Mouse (Mus musculus) layer of hippocampus, postnatal 14 days (tissue): ENCODE results near the gene Stk32c. TPM values are rescaled to one million over a fixed set of nuclear protein-coding genes. Genes with fewer than 3 reads are reported as not detected.

Source experiments
- DNase-seq, 2 experiments: peaks; one replicate each; pipeline ENCODE4 v3.0.0; 2021 to 2022; ENCODE audit warnings: low spot score in 2 of 2, mixed read lengths in 1 of 2
- long read RNA-seq, 2 experiments: library from polyadenylated mRNA; stranded (forward); transcript quantifications; one replicate each; pipeline ENCODE4 v2.0.0; 2021
- total RNA-seq, 2 experiments: library from RNA; stranded (reverse); gene quantifications; 2 replicates each; pipeline ENCODE4 v1.2.3; 2021

Gene Stk32c
- total RNA-seq = 10 to 100 TPM; 57.3 to 60.2 TPM
- long read RNA-seq, experiment 1 = 0 reads
- long read RNA-seq, experiment 2, partial matches to known transcripts = 0 of 4 reads
- long read RNA-seq, experiment 2, other reads (novel, unspliced or antisense) = 1 of 4 reads

DNA sequence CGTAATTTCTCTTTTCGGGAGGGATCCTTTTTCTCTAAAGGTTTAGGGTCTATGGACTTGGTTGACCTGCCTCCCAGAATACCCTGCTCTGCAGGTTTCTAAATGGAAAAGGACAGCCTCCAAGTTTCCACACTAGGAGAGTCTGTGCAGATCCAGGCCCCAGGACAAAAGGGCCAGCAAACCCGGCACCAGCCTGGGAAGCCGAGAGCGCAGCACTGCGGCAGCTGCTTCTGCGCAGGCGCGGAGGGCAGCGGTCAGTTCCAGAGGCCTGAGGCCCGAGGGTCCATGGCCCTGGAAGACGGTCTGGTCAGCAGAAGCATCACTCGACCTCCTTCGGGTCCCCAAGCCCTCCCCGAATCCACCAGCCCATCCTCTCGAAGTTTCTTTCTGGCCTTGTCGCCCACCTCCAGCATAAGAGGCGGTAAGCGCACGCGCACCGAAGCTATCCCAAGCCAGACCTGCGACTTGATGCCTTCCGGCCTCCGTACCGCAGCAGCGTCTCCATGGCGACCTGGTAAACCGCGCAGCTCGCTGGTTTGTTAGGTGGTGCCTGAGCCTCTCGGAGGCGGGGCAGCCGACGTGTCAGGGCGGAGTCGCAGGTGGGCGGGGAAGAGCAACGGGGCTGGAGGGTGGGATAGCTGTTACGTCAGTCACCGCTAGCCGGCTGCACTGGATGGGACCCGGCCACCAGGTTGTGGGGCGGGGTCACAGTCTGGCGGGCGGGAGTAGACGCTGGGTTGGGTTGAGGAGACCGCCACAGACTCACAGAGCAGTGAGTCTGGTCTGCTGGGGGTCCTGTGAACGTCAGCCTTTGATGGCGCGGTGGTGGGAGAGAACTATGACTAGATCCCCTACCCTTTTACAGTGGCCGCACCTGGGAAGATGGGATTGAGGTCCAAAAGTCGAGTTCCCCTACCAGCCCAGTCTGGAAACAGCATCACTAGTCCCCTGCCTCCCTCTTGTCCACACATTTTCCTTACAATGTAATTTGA lies at the start of gene Stk32c, which contains the start of gene Lrrc27:
TSS of gene Stk32c (minus strand) at position 554 of the 992 bp plus-strand sequence.
TSS of gene Lrrc27 (plus strand) at position 235 of the 992 bp plus-strand sequence.
- DNase-seq = peak; percentile 98 to 99

DNA sequence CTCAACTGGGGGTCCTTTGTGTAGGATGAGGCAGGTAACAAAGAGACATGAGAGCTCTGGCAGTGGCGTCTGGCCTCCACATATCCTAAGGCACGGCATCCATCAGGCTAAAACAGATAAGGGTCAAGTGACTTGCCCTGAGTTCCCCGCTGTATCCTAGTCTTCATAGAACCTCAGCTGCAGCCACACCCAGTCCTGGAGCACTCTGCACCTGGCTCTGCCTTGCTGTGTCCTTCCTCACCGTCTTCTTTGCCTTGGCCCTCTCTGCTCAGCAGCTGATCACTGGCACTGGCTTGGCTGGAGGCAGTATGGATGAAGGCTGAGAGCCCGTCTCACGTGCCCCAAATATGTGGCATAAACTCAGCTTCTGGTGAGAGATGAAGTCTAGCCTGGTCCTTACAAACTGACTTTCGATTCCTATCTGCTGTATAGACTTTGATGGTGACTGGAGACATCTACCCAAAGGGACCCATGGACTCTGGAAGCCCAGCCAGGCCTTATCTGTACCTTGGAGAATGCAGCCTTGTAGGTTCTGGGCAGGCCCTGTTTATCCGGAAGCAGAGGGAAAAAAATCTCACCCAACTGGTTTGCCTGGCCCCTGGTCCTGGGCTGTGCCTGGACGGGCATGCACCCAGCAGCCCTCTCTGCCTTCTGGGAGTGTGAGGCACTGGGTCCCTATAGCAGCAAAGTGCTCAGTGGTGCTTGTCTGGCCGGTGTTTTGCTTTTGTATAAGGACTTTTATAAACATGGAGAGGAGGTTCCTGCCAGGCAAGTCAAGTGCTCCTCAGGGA lies 44.8 kb upstream of the Stk32c start:
- no peak for DNase-seq

DNA sequence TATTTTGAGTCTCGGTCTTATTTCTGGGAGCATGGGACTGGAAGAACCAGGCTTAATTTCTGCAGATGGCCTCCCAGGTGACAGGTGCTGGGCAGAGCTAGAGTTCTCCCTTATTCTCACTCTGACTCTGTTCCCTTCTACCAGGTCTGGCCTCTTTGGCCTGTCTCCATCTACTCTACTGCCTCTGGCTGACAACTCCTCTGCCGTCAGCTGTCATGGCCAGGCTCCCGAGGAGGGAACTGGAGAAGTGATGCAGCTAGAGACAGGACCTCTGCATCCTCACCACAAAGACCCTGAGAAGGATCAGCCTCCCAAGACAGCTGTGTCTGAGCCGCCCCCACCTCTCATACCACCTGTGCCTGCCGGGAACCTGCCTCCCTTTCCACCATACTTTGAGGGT lies 41.5 kb upstream of the Stk32c start:
- DNase-seq = no peak

- no peak for DNase-seq
Measured at GRCm38 (mm10) chr7:139253462-139253861, 40.4 kb upstream of the Stk32c start.

DNA sequence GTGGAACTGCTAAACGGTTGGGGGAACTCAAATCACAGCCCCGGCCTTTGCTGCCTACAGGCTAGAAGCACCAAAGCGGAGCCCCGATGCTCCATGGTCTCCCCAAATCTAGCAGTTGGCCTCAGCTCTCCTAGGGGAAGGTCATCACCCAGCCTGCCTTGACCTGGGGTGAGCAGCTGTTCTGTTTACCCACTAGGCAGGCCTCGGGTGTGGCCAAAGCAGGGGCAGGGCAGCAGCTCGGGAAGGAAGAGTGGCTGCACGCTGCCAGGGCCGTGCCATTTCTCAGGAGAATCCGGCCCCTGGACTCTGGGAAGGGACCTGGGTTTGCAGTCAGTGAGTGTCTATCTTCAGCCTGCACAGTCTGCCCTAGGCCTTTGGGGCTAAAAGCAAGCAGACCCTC lies 39.9 kb upstream of the Stk32c start:
- DNase-seq = no peak

- DNase-seq = no peak
Measured at GRCm38 (mm10) chr7:139252566-139252965, 39.5 kb upstream of the Stk32c start.

GRCm38 (mm10) chr7:139251881-139252301 lies 38.8 kb upstream of the Stk32c start:
- DNase-seq = no peak

- DNase-seq = no peak
Measured at GRCm38 (mm10) chr7:139249406-139250210, 36.5 kb upstream of the Stk32c start.

GRCm38 (mm10) chr7:139248615-139249405 lies 35.7 kb upstream of the Stk32c start:
- peak in 1 of 2 experiments; percentile 33 for DNase-seq

DNA sequence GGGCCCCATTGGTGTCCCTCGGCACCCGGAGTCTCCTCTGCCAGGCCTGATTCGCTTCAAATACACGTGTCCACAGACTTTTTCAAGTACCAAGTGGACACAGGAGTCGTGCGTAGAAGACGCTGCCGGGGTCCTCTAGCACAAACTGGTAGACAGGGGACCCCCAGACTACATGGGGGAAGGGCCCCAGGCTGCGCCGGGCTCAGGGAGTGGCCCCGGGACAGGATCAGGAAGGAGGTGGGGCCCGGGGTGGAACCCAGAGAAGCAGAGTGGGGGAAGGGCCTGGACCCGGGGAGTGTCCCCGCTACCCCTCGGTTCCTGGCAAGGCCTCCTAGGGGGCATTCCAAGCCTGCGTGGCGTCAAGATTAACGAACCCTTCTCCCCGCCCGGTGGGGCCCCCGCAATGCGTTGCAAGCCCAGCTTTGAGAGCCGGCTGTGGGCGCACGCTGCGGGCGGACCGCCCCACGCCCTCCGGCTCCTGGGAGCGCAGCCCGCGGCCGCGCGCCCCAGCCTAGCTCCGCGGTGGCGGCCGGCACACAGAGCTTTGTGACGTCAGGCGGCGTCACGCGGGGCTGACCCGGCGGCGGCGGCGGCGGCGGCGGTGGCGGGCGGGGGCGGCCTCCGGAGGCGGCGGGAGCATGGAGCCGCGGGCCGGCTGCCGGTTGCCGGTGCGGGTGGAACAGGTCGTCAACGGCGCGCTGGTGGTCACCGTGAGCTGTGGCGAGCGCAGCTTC lies 34.9 kb upstream of the Stk32c start, which contains the start of gene Pwwp2b:
TSS of gene Pwwp2b (plus strand) at position 602 of the 734 bp plus-strand sequence.
- DNase-seq = peak; percentile 54 to 73

- DNase-seq = peak; percentile 54 to 60
Measured at GRCm38 (mm10) chr7:139246931-139247880, 34.1 kb upstream of the Stk32c start.

DNA sequence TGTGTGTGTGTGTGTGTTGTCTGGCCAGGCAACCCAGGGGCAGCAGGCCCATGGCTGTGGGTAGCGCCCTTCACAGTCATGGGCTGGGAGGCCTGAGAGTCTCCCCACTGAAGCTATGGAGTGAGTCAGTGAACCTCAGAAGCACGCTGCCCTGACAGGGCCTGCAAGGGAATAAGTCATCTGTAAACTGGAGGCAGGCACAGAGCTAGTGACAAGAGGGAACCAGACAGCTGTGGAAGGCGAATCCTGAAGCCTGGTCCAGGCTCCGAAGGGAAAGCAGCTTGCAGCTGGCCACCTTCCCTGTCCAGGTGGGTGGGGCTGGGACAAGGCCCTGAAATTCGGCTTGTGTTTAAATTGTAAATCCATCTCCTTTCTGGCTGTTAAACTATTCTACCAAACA lies 33.0 kb upstream of the Stk32c start:
- DNase-seq = no peak

DNA sequence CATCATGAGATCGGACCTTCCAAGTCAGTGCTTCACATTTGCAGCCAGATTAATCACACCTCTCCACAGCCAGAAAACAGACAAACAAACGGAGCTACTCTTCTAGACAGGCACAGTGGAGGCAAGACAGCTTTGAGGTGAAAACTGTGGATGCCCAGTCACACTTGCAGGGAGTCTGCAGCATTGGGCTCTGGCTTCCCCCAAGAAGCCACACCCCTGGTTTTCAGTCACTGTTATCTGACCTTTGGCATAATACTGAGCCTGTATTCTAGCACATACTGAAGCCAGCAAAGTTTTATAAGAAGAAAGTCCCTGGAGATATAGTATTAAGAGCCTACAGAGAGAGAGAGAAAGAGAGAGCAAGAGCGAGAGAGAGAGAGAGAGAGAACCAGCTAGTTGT lies 26.3 kb upstream of the Stk32c start:
- DNase-seq = no peak

DNA sequence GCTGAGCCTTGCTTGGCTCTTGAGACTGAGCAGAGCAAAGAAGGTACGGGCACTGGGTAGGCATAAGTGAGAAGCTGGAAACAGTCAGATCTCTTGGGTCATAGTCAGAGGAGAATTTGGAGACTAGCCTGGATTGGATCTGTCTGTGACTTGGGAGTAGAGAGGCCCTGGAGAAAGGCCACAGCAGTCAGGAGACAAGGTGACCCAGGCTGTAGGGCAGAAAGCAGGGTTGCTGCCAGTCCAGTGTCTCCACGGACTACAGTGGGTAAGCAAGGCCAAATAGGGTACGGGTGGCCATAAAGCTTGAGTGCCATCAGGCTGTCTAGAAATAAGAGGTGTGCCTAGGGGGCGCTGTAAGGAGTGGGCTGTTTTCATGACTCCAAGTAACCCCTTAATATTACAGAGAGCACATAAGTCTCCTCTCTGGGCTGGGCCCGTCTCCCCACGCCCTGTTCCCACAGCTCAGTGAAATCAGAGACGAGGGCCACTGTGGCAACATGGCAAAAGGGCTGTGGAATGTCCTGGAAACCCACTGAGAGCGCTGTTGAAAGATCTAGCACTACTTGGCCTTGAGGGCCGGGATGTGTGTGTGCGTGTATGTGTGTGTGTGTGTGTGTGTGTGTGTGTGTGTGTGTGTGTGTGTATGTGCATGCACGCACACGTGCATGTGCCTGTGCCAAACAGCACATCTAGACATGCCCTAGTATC lies 22.7 kb upstream of the Stk32c start:
- no peak for DNase-seq

DNA sequence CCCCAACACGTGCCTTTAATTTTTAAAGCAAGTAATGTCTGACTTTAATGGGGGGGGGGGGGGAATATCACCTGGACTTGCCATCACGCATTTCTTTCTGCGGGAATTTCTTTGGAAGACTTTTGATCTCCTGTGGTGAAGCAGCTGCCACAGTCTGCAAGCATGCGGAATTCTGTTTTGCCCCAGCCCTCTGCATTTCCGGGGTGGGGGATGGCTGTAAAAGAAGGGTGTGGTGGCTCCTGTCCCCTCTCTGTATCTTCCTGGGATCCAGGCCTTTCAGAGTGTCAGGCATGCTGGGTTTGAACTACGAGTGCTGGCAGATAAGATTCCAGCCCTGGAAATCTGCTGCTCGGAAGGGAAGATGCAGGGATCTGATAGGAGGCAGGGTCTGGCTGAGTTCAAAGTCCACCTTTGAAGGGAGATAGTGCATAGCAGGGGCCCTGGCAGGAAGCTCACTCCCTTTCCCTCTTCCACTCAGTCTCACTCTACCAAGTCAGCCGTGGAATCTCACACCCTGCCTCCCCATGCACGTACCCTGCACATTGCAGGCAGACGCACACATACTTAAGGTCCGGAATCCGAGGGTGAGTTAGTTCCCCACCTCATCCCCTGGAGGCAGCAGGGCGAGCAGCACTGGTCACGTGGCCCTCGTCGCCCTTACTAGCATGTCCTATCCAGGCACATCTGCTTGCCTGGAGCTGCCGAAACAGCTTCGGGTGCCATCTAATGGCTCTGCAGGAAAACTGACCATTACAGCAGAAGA lies 21.5 kb upstream of the Stk32c start:
- DNase-seq = no peak

- peak; percentile 84 to 89 for DNase-seq
Measured at GRCm38 (mm10) chr7:139233714-139234113, 20.6 kb upstream of the Stk32c start.
